Mouse (Mus musculus) common myeloid progenitor, adult 5-6 weeks (primary cell): ENCODE results near the gene Actl6a. TPM values are rescaled to one million over a fixed set of nuclear protein-coding genes. Genes with fewer than 3 reads are reported as not detected.
A peak's percentile ranks its signal among the peaks of the same experiment; 100 is the strongest.
"Not testable (repeated sequence)": the region's sequence is repeated elsewhere in the genome, so short reads cannot be mapped to it uniquely, and the experiment has no call there.

Experiments used
- ATAC-seq: replicated peaks from 2 replicates; pipeline ENCODE4 v1.8.0; 2016; ENCODE audit warnings: low read depth, mild to moderate bottlenecking, moderate TSS enrichment, inconsistent platforms; ENCODE audit not compliant: poor library complexity, severe bottlenecking
- total RNA-seq: library from RNA; stranded (forward); fragments of 200-1000, 187-1606 nt; gene quantifications from 2 replicates; pipeline ENCODE4 v1.2.3, GENCODE M21; 2017

Actl6a gene
- total RNA-seq, 1 experiment from 2014 or later = 95.0 TPM

- no peak for ATAC-seq
Observed at GRCm38 (mm10) chr3:32691841-32692240, 14.3 kb upstream of the Actl6a start.

DNA sequence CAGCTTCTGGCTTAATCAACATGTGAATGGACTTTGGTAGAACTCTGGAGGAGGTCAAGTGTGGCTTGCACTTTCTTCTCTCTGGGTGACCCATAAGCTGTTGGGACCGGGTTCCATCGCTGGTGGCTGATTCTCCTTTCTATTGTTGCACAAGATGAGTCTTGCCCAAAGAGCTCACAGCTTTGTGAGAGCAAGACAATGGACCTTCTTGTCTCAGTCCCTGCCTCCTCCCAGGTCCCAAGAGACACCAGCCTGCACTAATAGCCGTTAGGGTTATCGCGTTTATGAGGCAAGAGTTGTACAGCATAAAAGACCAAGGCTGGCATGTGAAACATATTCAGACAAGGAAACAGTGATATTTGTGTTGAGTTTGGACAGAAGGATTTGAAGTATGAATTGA is 11.9 kb upstream of the Actl6a start:
- ATAC-seq = no peak

- peak; percentile 65 for ATAC-seq
Observed at GRCm38 (mm10) chr3:32694737-32695582, 11.1 kb upstream of the Actl6a start.

DNA sequence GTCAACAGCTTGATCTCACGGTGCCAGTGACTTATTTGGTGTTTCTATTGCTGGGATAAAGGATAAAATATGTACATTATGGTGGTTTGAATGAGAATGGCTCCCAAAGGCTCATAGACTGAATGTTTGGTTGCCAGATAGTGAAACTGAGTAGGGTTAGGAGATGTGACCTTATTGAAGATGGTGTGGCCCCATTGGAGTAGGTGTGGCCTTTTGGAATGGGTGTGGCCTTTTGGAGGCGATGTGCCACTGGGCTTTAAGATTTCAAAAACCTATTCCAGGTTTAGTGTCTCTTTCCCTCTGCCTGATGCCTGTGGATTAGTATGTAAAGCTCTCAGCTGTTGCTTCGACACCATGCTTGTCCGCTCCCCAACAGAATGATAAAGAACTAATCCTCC is 10.5 kb upstream of the Actl6a start:
- ATAC-seq = no peak

- peak; percentile 94 for ATAC-seq
Observed at GRCm38 (mm10) chr3:32698228-32698863, 7.8 kb upstream of the Actl6a start.

GRCm38 (mm10) chr3:32704021-32704420 is 2.1 kb upstream of the Actl6a start:
- ATAC-seq = not testable (repeated sequence)

GRCm38 (mm10) chr3:32704632-32705031 is 1.5 kb upstream of the Actl6a start:
- not testable (repeated sequence) for ATAC-seq

- no peak for ATAC-seq
Observed at GRCm38 (mm10) chr3:32708052-32708367, 1.9 kb downstream of the Actl6a start.

GRCm38 (mm10) chr3:32708368-32709231 is 2.5 kb downstream of the Actl6a start:
- ATAC-seq = peak; percentile 98

GRCm38 (mm10) chr3:32709388-32709787 is 3.3 kb downstream of the Actl6a start:
- ATAC-seq = no peak

DNA sequence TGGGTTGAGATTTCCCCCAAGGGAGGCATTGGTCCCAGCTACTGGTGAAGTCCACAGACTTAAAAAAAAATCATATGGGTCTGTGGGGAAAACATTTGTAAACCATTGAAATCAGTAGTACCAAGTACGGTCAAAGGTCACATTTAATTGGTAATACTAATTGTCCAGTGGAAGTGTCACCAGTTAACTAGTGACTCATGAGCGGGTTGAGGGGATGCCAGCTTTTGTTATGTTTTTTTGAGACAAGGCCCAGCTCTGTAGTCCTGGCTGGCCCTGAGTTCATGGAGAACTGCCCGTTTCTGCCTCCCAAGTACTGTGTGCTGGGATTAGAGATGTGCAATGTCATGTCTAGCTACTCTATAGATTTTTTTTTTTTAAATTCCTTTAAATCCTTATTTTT is 7.6 kb downstream of the Actl6a start:
- ATAC-seq = no peak

DNA sequence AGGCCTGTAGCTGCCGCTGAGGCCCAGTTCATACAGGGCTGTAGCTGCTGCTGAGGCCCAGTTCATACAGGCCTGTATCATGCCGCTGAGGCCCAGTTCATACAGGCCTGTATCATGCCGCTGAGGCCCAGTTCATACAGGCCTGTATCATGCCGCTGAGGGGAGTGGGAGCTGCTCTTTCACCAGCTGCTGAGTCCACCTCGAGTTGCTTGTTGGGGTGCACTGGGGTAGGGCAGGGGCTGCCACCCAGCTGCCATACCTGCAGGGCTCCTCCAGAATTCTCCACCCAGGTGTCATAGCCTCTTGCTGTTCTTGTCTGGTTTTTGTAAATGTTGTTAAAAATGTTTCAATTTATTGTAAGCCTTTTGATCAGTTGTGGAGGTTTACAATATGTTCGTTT is 11.3 kb downstream of the Actl6a start:
- not testable (repeated sequence) for ATAC-seq

GRCm38 (mm10) chr3:32718271-32718670 is 12.2 kb downstream of the Actl6a start:
- ATAC-seq = no peak

GRCm38 (mm10) chr3:32724191-32724590 is 18.1 kb downstream of the Actl6a start:
- ATAC-seq = no peak

GRCm38 (mm10) chr3:32725951-32726350 is 19.9 kb downstream of the Actl6a start:
- no peak for ATAC-seq

DNA sequence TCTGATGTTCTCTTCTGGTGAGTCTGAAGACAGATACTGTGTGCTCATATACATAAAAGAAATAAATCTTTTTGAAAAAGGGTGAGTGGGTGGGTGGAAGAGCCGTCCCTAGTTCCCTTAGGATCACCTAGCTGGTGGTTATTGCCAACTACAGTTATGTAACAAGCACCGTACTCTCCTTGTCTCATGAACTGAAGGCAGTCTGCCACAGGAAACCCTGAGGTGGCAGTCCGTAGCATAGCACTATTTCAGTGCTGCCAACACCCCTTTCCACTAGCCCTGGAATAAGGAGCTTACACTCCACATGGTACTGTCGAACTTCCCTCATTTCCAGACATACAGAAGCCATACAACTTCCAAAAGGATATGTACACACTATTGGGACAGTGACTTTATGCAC is 21.8 kb downstream of the Actl6a start:
- ATAC-seq = no peak

DNA sequence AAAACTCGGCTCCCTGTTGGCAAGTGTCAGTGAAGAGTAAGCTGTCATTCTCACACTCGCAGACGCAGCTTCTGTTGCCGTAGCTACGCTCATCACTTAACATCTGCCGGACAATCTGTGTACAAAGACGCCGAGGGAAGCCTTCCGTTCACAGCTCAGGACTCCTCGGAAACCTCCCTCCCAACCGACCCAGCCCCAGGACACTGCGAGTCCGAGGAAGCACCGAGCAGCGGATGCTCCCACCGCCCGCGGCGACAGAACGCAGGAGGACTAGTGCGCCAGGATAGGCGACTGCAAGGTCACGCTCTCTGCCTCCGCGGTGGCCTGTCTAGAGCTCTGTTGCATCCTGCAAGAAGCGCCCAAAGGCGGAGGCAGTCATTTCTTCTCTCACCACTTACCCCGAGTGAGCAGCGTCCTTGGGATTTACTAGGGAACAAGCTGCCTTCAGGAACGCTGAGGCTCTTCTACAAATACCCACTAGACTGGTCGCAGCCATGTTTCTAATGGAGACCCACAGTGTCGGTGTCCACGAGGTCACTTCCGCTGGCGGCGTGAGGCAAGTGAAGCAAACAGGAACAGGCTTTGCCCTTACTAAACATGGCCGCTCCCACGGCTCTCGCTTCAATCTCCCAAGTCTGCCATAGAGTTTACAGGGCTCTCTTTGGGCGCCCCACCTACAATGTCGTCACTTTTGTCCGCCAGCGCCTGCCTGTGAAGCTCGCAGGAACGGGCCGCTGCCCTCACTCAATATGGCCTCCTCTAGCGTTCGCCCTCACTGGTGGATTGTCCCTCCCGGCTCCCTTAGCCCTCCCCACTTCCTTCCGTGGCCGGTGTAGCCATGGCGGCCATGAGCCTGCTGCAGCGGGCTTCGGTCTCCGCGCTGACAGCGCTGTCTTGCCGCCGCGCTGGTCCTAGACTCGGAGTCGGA is 30.4 kb downstream of the Actl6a start, which contains the start of gene Ndufb5:
Ndufb5 (plus strand) TSS at position 747 of the 928 bp plus-strand sequence.
- peak; percentile 92 for ATAC-seq

DNA sequence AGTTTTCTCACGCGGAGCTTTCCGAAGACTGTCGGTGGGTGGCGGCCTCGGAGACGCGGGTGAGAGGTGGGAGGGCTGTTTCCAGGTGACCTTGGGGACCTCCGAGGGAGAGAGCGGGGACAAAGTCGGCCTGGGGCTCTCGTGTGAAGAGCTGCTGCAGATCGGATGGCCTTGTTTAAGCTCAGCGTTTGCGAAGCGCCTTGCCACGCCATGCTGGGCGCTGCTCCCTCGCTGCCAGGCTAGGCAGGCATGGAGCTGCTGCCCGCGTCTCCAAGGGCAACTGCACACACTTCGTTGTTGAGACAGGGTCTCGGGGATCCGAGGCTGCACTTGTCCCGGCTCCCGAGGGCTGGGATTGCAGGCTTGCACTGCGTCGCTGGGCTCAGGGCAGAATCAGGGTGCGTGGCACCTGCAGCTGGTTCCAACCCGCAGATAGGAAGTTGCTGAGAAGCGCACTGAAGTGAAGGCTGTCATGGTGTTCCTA is 31.1 kb downstream of the Actl6a start, which contains the start of gene Mrpl47:
Mrpl47 (minus strand) TSS at position 434 of the 484 bp plus-strand sequence.
- ATAC-seq = peak; percentile 5

GRCm38 (mm10) chr3:32738549-32738948 is 32.5 kb downstream of the Actl6a start:
- ATAC-seq = no peak
